Mouse (Mus musculus) heart, adult 2 months (tissue): Measurements from ENCODE around the gene Pklr. TPM values are rescaled to one million over a fixed set of nuclear protein-coding genes. Genes with fewer than 3 reads are reported as not detected.

Experiments used
- DNase-seq, 2 experiments: peaks; one replicate each; pipeline ENCODE4 v3.0.0; 2021
- H3K27ac ChIP-seq: fragments of 200-600 bp; 2 replicates; pipeline ENCODE4 v1.8.1; 2022
- H3K27me3 ChIP-seq: fragments of 200-500 bp; 2 replicates; pipeline ENCODE4 v1.6.1; 2012; ENCODE audit warnings: mild to moderate bottlenecking, low read length, inconsistent platforms, mixed read lengths; ENCODE audit not compliant: control insufficient read depth, insufficient read depth
- H3K36me3 ChIP-seq: fragments of 200-500 bp; 2 replicates; pipeline ENCODE4 v1.6.1; 2012; ENCODE audit warnings: low read length, inconsistent platforms; ENCODE audit not compliant: control insufficient read depth, insufficient read depth
- H3K4me1 ChIP-seq: fragments of 200-500 bp; 2 replicates; pipeline ENCODE4 v1.6.1; 2011; ENCODE audit warnings: low read length; ENCODE audit not compliant: control insufficient read depth, insufficient read depth
- H3K4me3 ChIP-seq: fragments of 200-600 bp; 2 replicates; pipeline ENCODE4 v1.8.1; 2022
- H3K79me2 ChIP-seq: fragments of 200-500 bp; replicated peaks from 2 replicates; pipeline ENCODE4 v1.6.1; 2012; ENCODE audit warnings: mild to moderate bottlenecking, inconsistent platforms, low read length, moderate library complexity, mixed read lengths; ENCODE audit not compliant: control insufficient read depth, insufficient read depth
- H3K9ac ChIP-seq: fragments of 200-500 bp; 2 replicates; pipeline ENCODE4 v1.6.1; 2012; ENCODE audit warnings: low read depth, mild to moderate bottlenecking, control low read depth, inconsistent platforms, low read length, mixed read lengths
- CTCF ChIP-seq: fragments of 200-600 bp; IDR thresholded peaks from 2 replicates; pipeline ENCODE4 v1.8.1; 2022; ENCODE audit warnings: antibody characterized with exemption, mild to moderate bottlenecking, moderate library complexity
- EP300 ChIP-seq: fragments of 200-500 bp; IDR thresholded peaks from 2 replicates; pipeline ENCODE4 v1.6.1; 2011; ENCODE audit warnings: low read depth, low read length, control low read depth; ENCODE audit not compliant: insufficient read depth
- POLR2A ChIP-seq: fragments of 200-500 bp; IDR thresholded peaks from 2 replicates; pipeline ENCODE4 v1.6.1; 2011; ENCODE audit warnings: mild to moderate bottlenecking, low read depth, low read length, control low read depth; ENCODE audit not compliant: insufficient read depth
- WGBS: fragments of 180-500 bp; shearing (Covaris S2); methylation state at CpG from one replicate; pipeline ENCODE4 v1.1.7; 2018; 5-methylcytosine and 5-hydroxymethylcytosine counted together
- intact Hi-C: fragments of 180-260 bp; cut with DNase I; formaldehyde crosslinking; loops from one replicate; pipeline ENCODE4 v1.15.1; 2025
- polyA plus RNA-seq: library from polyadenylated mRNA; depleted of rRNA; stranded (reverse); fragments of >200 nt; gene quantifications from 2 replicates; pipeline ENCODE4 v1.2.3, GENCODE M21; 2012
- total RNA-seq, 2 experiments: library from RNA; stranded (reverse); gene quantifications; 2 replicates each; pipeline ENCODE4 v1.2.3; 2021

Gene Pklr
- total and polyA plus RNA-seq, 3 experiments, result 0.06 TPM; not detected in 2

DNA sequence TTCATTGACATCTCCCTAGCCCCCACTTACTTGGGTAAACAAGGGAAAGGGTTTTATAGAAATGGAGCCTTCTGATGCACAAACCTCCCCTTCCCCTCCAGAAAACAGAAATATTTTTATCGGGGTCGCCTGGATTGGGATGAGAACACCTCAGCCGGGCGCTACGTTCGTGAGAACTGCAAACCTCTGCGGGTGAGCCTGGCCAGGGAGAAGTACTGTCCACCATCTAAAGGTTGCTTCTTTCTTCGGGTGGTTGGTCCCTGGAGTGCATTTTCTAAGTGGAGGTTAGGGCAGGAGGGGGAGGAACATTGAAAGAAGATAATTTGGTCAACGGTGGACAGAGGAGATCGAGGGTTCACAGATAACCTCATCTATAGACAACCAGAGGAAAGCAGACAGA lies 39.6 kb downstream of the Pklr start:
- intact Hi-C loops, result loop anchor here (10.0 kb wide), 1 partner anchor 621 kb away; the partner anchor contains the start of genes Lamtor2 and Ubqln4
- WGBS, result 86% methylated on average over 10 of the region's 10 CpGs
- peaks cover 2% of the 10 kb centered on the region for H3K4me1 ChIP-seq
- no peaks in the 10 kb centered on the region for H3K79me2 ChIP-seq
- H3K27me3 ChIP-seq, result no peaks in the 10 kb centered on the region
- H3K36me3 ChIP-seq, result no peaks in the 10 kb centered on the region; the same call in 1 of the 2 replicates
- no peak for TF ChIP-seq POLR2A
- TF ChIP-seq CTCF, result no peak
- TF ChIP-seq EP300, result no peak
- no peak for DNase-seq
- H3K27ac ChIP-seq, result no peak overlapping the region
- no peak overlapping the region for H3K9ac ChIP-seq
- H3K4me3 ChIP-seq, result no peak overlapping the region

- WGBS, result 87% methylated on average over 7 of the region's 7 CpGs
- no peak overlapping the region for H3K4me3 ChIP-seq
- no peak overlapping the region for H3K9ac ChIP-seq
- TF ChIP-seq POLR2A (no peak), CTCF (no peak), EP300 (no peak)
- H3K79me2 ChIP-seq, result no peaks in the 10 kb centered on the region
- no peaks in the 10 kb centered on the region; the same call in 1 of the 2 replicates for H3K36me3 ChIP-seq
- no peak for DNase-seq
- H3K27ac ChIP-seq, result no peak overlapping the region
- peaks cover 2% of the 10 kb centered on the region for H3K4me1 ChIP-seq
- H3K27me3 ChIP-seq, result no peaks in the 10 kb centered on the region
- intact Hi-C loops, result loop anchor here (2.0 to 10.0 kb wide), 2 partner anchors 36 to 622 kb away; partner anchors contain the start of genes Lamtor2 and Ubqln4
These were observed 40.5 kb downstream of the Pklr start for GRCm38 (mm10) chr3:89176421-89176820.

- intact Hi-C loops, result loop anchor here (1.0 to 10.0 kb wide), 3 partner anchors 19 to 623 kb away; partner anchors contain the start of genes Lamtor2 and Ubqln4
- WGBS, result under 1% methylated on average over 43 of the region's 43 CpGs
These were observed 41.5 kb downstream of the Pklr start, which contains the start of gene Scamp3 for GRCm38 (mm10) chr3:89177242-89178106. Gene Scamp3, plus strand, starts transcription at chr3:89177473.

DNA sequence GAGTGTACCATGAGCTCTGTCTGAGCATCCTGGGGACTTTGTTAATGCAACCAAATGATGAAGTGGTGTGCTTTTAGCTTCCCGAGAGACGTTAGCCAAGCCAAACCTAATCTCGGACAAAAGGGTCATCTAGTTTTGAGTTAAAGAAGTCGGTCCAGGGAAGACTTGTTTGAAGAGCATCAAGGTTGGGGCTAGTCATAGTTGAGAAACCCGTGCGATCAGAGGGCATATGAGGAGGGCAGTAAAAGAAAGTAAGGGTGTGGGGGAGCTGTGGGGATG lies 42.1 kb downstream of the Pklr start:
- no peak for DNase-seq
- H3K4me1 ChIP-seq, result peaks cover 2% of the 10 kb centered on the region
- intact Hi-C loops, result loop anchor here (10.0 kb wide), 1 partner anchor 623 kb away; the partner anchor contains the start of genes Lamtor2 and Ubqln4
- peak overlapping the region; percentile 84 for H3K9ac ChIP-seq
- H3K27ac ChIP-seq, result peak overlapping the region; percentile 84
- no peaks in the 10 kb centered on the region for H3K27me3 ChIP-seq
- TF ChIP-seq POLR2A (no peak), CTCF (no peak), EP300 (no peak)
- no peaks in the 10 kb centered on the region; the same call in 1 of the 2 replicates for H3K36me3 ChIP-seq
- WGBS, result 4% methylated on average over 6 of the region's 6 CpGs
- H3K79me2 ChIP-seq, result no peaks in the 10 kb centered on the region
- peak overlapping the region; percentile 86 for H3K4me3 ChIP-seq

More at GRCm38 (mm10) chr3:89177242-89178106, 41.5 kb downstream of the Pklr start, which contains the start of gene Scamp3:
- Histone ChIP-seq H3K9ac (peak within 1 kb of the TSS; percentile 84), H3K27ac (peak within 1 kb of the TSS; percentile 84), H3K4me3 (peak within 1 kb of the TSS; percentile 86), H3K27me3 (no peaks in the 10 kb centered on the region), H3K36me3 (no peaks in the 10 kb centered on the region; the same call in 1 of the 2 replicates), H3K4me1 (peaks cover 2% of the 10 kb centered on the region), H3K79me2 (no peaks in the 10 kb centered on the region)
- peak; percentile 86 to 89 for DNase-seq
- TF ChIP-seq POLR2A, result peak; percentile 86
- TF ChIP-seq EP300, result peak; percentile 96
- no peak for TF ChIP-seq CTCF

- Histone ChIP-seq H3K79me2 (no peaks in the 10 kb centered on the region), H3K27ac (no peak overlapping the region), H3K4me1 (peaks cover 2% of the 10 kb centered on the region), H3K4me3 (no peak overlapping the region), H3K27me3 (no peaks in the 10 kb centered on the region), H3K9ac (0 out of 2 replicates have a peak overlapping the region, but pooled peaks have one; percentile 11), H3K36me3 (no peaks in the 10 kb centered on the region; the same call in 1 of the 2 replicates)
- no peak for TF ChIP-seq POLR2A
- DNase-seq, result no peak
- 92% methylated on average over 11 of the region's 11 CpGs for WGBS
- intact Hi-C loops, result loop anchor here (10.0 kb wide), 1 partner anchor 624 kb away; the partner anchor contains the start of genes Lamtor2 and Ubqln4
These were observed 43.1 kb downstream of the Pklr start for GRCm38 (mm10) chr3:89179056-89179455.
